Mouse (Mus musculus) urinary bladder, postnatal 14 days (tissue): ENCODE results near the gene Aven.

Experiments used
- DNase-seq: peaks from one replicate; pipeline ENCODE4 v3.0.0; 2021; ENCODE audit warnings: low spot score

Gene Aven

DNA sequence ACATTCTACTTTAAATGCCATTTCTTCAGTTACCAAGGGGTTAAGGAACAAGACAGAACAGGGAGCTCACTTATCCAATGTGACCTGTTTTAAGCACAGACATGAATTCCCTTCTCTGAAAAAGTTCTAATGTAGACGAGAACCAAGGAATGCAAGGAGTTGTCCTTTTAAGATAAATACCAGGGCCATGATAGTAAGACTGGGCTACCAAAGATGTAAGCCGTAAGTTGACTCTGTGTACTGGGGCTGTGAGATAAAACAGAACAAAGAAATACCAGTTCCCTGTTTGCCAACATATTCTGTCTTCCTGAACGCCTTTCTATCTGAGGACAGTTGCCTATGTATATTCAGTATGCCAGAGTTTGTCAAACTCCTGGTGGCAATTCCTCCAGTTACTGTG lies 176.7 kb downstream of the Aven start:
- DNase-seq = no peak

DNA sequence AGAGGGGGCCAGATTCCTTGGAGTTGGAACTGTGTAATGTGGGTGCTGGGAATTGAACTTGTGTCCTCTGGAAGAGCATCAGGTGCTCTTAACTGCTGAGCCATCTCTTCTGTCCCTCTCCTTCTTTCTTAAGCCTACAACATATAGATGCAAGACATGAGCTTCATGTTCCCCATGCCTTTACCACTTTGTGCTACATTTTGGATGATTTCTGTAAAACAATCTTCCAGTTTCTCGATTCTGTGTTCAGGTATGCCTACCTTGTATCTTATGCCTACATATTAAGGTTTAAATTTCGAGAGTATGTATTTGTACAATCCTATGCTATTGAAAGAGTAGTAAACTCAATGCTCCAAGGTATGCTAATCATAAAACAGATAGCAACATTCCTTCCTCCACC lies 183.4 kb downstream of the Aven start:
- DNase-seq = no peak

DNA sequence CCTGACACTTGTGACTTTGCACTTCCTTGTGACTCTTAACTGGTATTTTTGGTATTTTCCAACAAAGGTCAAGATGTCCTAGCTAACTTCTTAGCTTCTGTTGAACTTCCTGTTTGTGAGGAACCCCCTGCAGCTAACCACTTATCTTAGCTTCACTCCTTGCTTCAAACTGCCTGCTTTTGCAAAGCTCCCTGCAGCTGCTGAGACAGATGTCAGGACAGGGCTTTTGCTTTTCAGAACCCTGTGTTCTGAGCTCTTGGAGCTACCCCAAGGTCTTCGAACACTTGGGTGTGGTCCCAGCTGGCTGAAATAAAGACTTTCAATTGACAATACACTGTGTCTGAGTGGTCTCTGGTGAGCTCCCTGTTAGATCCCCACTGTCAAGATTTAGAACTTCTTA lies 184.0 kb downstream of the Aven start:
- no peak for DNase-seq

GRCm38 (mm10) chr2:112677246-112677645 lies 184.5 kb downstream of the Aven start:
- no peak for DNase-seq

DNA sequence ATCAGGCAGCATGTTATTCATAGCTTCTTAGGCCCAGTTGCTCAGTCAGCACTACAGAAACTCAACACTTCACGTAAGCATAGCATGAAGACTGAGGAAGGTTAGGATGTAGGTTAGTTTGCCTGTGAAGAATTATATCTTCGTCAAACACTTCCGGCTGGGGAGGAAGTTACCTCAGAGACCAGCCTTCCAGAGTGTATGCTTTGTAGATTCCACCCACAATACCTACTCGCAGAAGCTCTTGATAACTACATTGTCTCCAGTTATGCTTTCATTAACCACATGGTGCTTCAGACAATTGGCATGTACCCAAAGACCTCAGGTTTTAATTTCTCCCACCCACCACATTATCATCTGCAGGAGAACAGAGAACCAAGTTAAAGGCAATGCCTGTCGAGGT lies 189.1 kb downstream of the Aven start:
- DNase-seq = no peak
